Mouse (Mus musculus): ENCODE data around the gene Slc2a13. TPM values are rescaled to one million over a fixed set of nuclear protein-coding genes. Genes with fewer than 3 reads are reported as not detected.

Gene Slc2a13
- 0.17 TPM in 1 of 2 replicates, not detected in the other for polyA plus RNA-seq (2012; ENCODE audit: insufficient read depth, insufficient read length, missing spikeins)

DNA sequence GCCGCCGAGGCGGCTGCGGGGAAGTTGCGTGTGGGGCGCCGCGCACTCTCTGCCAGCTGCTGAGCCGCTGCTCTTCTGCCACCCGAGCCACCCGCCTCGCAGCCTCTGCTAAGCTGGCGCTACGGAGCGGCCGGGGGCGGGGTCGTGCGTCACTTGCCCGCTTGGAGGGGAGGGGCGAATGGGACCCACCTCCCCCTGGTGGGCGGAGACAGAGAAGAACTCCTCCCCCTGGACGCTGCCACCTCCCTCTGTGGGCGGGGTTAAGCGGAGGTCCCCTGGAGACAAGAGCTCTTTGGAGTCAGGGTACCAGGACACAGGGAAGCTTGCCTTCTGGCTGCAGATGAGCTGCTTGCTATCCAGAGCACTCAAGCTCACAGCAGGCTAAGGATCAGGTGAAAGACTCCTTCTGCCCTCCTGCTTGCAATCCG is at the start of gene Slc2a13:
TSS of gene Slc2a13 (minus strand) at position 151 of the 428 bp plus-strand sequence.
- H3K4me1 ChIP-seq (ENCODE audit: control insufficient read depth, insufficient read depth, low read length) = no peaks in the 10 kb centered on the region
- peak within 1 kb of the TSS; percentile 64 for H3K4me3 ChIP-seq (ENCODE audit: insufficient read depth, low read length)
- no peak within 1 kb of the TSS for H3K27ac ChIP-seq (ENCODE audit: insufficient read depth, low read depth, low read length)
- TF ChIP-seq POLR2A (IDR thresholded peaks at IDR 0.05; ENCODE audit: borderline replicate concordance, low read depth, low read length) (no peak), CTCF (IDR thresholded peaks at IDR 0.05; ENCODE audit: low read depth, low read length) (no peak)

DNA sequence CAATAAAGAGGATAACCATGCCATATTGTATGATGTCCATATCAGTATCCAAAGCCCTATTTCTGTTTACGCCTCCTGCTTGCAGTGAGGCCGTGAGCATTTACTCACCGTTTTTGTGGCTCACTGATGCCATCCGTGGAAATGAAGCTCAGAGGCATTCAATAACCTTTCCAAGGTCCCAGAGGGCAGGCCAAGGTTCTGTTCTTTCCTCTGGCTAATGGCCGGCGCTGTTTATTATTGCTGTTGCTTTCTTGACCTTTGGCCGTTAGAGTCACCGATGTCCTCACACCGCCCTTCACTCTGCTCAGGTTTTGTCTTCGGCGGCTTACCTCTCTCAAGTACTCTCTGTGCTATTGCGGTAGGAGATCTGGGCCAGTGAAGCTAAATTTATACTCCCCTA is 43.0 kb upstream of the Slc2a13 start:
- Histone ChIP-seq H3K27ac (ENCODE audit: insufficient read depth, low read depth, low read length) (peak overlapping the region; percentile 15; the same call in 1 of the 2 replicates), H3K4me1 (ENCODE audit: control insufficient read depth, insufficient read depth, low read length) (peaks cover 12% of the 10 kb centered on the region), H3K4me3 (ENCODE audit: insufficient read depth, low read length) (no peak overlapping the region)
- TF ChIP-seq POLR2A (IDR thresholded peaks at IDR 0.05; ENCODE audit: borderline replicate concordance, low read depth, low read length) (no peak), CTCF (IDR thresholded peaks at IDR 0.05; ENCODE audit: low read depth, low read length) (no peak)

DNA sequence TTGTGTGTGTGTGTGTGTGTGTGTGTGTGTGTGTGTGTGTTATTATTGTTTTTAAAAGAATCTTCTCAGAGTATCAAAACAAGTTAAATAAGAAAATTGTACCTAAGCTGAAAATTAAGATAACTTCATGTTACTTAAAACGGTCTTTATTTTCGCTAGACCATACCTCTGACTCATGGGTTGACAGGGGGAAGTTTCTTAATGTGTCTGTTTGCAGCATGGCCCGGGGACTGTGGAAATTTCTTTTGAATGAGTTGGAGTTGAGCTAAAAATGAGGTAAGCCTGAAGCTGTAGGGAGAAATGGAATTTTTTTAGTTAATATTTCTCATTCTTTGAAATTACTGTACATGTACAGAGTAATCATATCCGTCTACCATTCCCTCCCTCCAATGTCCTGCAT is 42.5 kb upstream of the Slc2a13 start:
- H3K27ac ChIP-seq (ENCODE audit: insufficient read depth, low read depth, low read length) = peak overlapping the region; percentile 15; the same call in 1 of the 2 replicates
- no peak for TF ChIP-seq POLR2A (IDR thresholded peaks at IDR 0.05; ENCODE audit: borderline replicate concordance, low read depth, low read length)
- TF ChIP-seq CTCF (IDR thresholded peaks at IDR 0.05; ENCODE audit: low read depth, low read length) = no peak
- H3K4me1 ChIP-seq (ENCODE audit: control insufficient read depth, insufficient read depth, low read length) = peaks cover 12% of the 10 kb centered on the region
- no peak overlapping the region for H3K4me3 ChIP-seq (ENCODE audit: insufficient read depth, low read length)

DNA sequence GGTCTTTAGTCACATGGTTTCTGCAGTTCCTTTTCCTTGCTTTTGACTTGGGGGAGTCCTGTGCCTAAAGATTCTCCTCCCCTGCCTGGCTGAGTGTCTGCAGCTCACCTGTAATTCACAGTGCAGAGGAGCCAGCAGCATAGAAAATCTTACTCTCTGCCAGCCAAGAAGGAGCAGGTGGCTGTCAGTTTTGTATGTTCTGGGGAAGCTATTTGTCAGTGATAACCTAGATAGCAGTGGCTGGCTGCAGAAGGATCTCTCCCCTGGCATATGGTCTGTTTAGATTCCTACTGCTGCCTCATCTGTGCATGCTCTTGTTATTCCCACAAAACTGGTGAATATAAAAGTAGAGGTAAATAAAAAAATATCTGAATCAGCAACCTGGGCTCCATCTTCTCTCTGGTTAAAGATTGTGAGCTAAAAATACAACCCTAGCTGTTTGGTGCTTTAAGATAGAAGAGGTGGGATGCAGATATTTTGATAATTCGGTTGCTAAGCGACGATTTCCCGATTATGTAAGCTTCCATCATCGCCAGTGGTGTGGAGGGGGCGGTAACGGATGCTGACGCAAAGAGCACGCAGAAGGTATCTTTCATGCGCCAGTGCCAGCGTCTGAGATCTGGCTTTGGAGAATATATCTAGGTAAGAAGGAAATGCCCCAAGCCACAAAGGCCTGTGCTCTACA is 41.1 kb upstream of the Slc2a13 start:
- no peak for TF ChIP-seq CTCF (IDR thresholded peaks at IDR 0.05; ENCODE audit: low read depth, low read length)
- no peak for TF ChIP-seq POLR2A (IDR thresholded peaks at IDR 0.05; ENCODE audit: borderline replicate concordance, low read depth, low read length)
- Histone ChIP-seq H3K4me1 (ENCODE audit: control insufficient read depth, insufficient read depth, low read length) (peaks cover 12% of the 10 kb centered on the region), H3K4me3 (ENCODE audit: insufficient read depth, low read length) (no peak overlapping the region), H3K27ac (ENCODE audit: insufficient read depth, low read depth, low read length) (no peak overlapping the region)

DNA sequence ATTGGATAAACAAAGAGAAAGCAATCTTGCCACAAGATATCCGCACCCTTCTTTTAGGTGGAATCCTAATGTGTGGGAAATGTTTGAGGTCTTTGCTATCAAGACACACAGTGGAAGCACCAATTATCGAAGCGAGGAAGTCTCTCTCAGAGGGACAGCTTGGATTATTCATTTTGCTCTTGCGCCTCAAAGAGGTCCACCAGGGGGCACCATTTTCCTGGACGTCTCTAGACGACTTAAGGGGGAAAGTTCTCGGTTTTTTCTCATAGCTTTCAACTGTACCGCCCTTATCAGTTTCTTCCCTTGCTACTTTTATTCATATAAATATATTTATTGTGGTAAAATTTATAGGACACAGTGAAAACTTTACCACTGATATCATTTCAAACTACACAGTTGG is 36.7 kb upstream of the Slc2a13 start:
- Histone ChIP-seq H3K4me3 (ENCODE audit: insufficient read depth, low read length) (no peak overlapping the region), H3K27ac (ENCODE audit: insufficient read depth, low read depth, low read length) (no peak overlapping the region), H3K4me1 (ENCODE audit: control insufficient read depth, insufficient read depth, low read length) (peaks cover under 1% of the 10 kb centered on the region; the same call in 1 of the 2 replicates)
- TF ChIP-seq CTCF (IDR thresholded peaks at IDR 0.05; ENCODE audit: low read depth, low read length) (0 out of 2 replicates have a peak, but pooled peaks have one; percentile 25), POLR2A (IDR thresholded peaks at IDR 0.05; ENCODE audit: borderline replicate concordance, low read depth, low read length) (no peak)

DNA sequence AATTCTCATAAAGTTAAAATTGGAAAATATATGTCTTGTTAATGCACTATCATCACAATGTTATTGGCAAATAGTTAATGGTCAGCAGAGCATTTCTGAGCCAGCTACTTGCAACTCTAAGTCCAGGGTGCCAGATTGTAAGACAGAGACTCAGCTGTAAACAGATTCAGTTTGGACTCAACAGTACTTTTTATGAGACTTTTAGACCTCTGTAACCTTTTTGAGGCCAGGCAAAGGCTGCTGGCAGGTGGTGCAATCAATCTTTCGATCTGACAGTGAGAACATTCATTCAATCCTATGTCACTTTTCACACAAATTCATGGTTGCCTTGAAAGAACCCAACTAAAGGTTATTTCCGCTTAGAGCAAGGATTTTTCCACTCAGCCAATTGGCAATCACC is 35.8 kb upstream of the Slc2a13 start:
- no peak overlapping the region for H3K27ac ChIP-seq (ENCODE audit: insufficient read depth, low read depth, low read length)
- TF ChIP-seq POLR2A (IDR thresholded peaks at IDR 0.05; ENCODE audit: borderline replicate concordance, low read depth, low read length) (no peak), CTCF (IDR thresholded peaks at IDR 0.05; ENCODE audit: low read depth, low read length) (no peak)
- no peaks in the 10 kb centered on the region for H3K4me1 ChIP-seq (ENCODE audit: control insufficient read depth, insufficient read depth, low read length)
- H3K4me3 ChIP-seq (ENCODE audit: insufficient read depth, low read length) = no peak overlapping the region

DNA sequence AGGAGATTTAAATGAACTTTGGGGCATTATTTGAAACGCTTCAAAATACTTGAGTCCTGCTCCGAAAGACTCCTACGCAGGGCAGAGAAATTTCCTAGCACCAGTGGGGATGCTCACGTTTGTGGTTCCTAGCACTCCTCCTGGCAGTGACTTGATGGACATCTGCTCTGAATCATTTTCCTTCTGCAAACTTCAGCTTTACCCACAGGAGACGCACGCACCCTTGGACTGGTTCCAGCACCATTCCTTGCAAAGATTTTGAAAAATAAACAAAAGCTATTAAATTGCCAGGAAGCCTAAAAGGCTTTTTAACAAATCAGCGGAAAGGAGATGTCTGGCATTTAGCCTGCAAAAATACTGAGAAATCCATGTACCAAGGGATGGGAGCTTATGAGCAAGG is 28.1 kb upstream of the Slc2a13 start:
- Histone ChIP-seq H3K4me3 (ENCODE audit: insufficient read depth, low read length) (no peak overlapping the region), H3K4me1 (ENCODE audit: control insufficient read depth, insufficient read depth, low read length) (no peaks in the 10 kb centered on the region), H3K27ac (ENCODE audit: insufficient read depth, low read depth, low read length) (no peak overlapping the region)
- TF ChIP-seq CTCF (IDR thresholded peaks at IDR 0.05; ENCODE audit: low read depth, low read length) (no peak), POLR2A (IDR thresholded peaks at IDR 0.05; ENCODE audit: borderline replicate concordance, low read depth, low read length) (no peak)

DNA sequence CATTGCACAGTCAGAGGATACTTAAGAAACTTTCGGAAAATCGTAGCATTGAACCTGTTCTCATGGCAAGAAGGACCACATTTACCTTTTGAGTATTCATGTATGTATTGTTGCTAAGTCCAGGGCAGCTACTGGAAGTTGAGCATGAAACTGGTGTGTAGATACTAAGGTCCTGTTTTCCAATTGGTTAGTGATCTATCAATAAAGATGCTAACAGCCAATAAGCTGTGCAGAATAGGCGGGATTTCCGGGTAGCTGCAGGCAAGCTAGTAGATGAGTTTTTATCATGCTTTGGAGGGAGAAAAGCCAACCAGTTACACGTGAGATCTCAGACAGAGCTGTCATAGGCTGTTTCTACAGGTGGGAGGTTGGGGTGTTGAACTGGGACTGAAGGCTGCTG is 24.2 kb upstream of the Slc2a13 start:
- Histone ChIP-seq H3K27ac (ENCODE audit: insufficient read depth, low read depth, low read length) (no peak overlapping the region), H3K4me1 (ENCODE audit: control insufficient read depth, insufficient read depth, low read length) (no peaks in the 10 kb centered on the region), H3K4me3 (ENCODE audit: insufficient read depth, low read length) (no peak overlapping the region)
- TF ChIP-seq CTCF (IDR thresholded peaks at IDR 0.05; ENCODE audit: low read depth, low read length) = no peak
- TF ChIP-seq POLR2A (IDR thresholded peaks at IDR 0.05; ENCODE audit: borderline replicate concordance, low read depth, low read length) = no peak

DNA sequence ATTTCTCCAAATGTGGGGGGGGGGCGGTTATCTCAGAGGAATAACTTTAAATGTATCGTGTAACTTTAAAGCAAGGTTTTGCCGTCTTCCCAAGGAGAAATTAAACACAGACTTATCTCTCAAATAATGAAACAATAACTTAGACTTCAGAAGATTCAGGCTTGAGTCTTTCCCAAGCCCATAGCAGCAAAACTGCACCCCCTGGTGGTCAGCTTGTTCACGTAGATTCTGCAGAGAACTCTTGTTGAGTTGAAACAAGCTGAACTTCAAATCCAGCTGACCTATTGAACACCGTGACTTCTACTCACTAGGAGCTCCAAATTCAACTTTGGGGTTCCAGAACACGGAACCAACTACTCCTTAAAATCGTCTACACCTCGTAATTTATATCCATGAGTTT is 1.4 kb upstream of the Slc2a13 start:
- Histone ChIP-seq H3K4me3 (ENCODE audit: insufficient read depth, low read length) (no peak overlapping the region), H3K27ac (ENCODE audit: insufficient read depth, low read depth, low read length) (no peak overlapping the region), H3K4me1 (ENCODE audit: control insufficient read depth, insufficient read depth, low read length) (no peaks in the 10 kb centered on the region)
- no peak for TF ChIP-seq CTCF (IDR thresholded peaks at IDR 0.05; ENCODE audit: low read depth, low read length)
- no peak for TF ChIP-seq POLR2A (IDR thresholded peaks at IDR 0.05; ENCODE audit: borderline replicate concordance, low read depth, low read length)

DNA sequence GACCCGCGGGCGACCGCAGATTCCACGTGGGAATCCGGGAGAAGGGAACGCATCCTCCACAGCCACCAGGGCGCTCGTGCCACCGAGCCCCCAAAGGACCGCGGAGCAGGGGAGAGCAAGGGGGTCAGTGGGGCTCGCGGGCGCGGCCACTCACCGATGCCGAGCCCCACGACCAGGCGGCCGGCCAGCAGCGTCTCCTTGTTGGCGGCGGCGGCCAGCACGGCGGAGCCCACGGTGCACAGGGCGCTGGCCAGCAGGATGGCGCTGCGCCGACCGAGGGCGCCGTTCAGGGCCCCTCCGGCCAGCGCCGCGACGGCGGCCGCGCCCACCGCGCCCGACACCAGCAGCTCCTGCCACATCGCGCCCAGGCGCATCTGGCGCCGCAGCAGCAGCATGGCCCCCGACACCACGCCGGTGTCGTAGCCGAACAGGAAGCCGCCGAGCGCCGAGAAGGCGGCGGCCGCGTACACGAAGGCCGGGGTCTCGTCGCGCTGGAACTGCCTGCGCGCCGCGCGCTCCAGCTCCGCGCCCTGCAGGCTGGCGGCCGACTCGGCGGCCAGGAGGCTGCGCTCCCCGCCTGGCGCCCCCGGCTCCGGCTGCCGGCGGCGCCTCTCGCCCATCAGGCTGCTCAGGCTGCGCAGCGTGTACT is 516 bp downstream of the Slc2a13 start:
- Histone ChIP-seq H3K4me1 (ENCODE audit: control insufficient read depth, insufficient read depth, low read length) (no peaks in the 10 kb centered on the region), H3K4me3 (ENCODE audit: insufficient read depth, low read length) (peak overlapping the region; percentile 64), H3K27ac (ENCODE audit: insufficient read depth, low read depth, low read length) (no peak overlapping the region)
- no peak for TF ChIP-seq POLR2A (IDR thresholded peaks at IDR 0.05; ENCODE audit: borderline replicate concordance, low read depth, low read length)
- TF ChIP-seq CTCF (IDR thresholded peaks at IDR 0.05; ENCODE audit: low read depth, low read length) = no peak
